Mouse (Mus musculus) hindbrain, embryonic 15.5 days (tissue): ENCODE data around the gene Elp5. TPM values are rescaled to one million over a fixed set of nuclear protein-coding genes. Genes with fewer than 3 reads are reported as not detected.
"Not testable (repeated sequence)": the region's sequence is repeated elsewhere in the genome, so short reads cannot be mapped to it uniquely, and the experiment has no call there.

Experiments
- ATAC-seq: fragments of 200-750 bp; cut with Nextera tagmentation; 2 replicates; pipeline ENCODE4 v1.8.0; 2017; ENCODE audit warnings: low read depth, moderate number of reproducible peaks, moderate TSS enrichment; ENCODE audit not compliant: low FRiP score
- H3K27ac ChIP-seq: fragments of 300-500 bp; sonication (generic); replicated peaks from 2 replicates; pipeline ENCODE4 v1.5.1; 2015; ENCODE audit warnings: mild to moderate bottlenecking, inconsistent platforms
- H3K27me3 ChIP-seq: fragments of 300-500 bp; sonication (generic); 2 replicates; pipeline ENCODE4 v1.6.1; 2015; ENCODE audit warnings: control low read depth, inconsistent platforms
- H3K36me3 ChIP-seq: fragments of 300-500 bp; sonication (generic); 2 replicates; pipeline ENCODE4 v1.6.1; 2015; ENCODE audit warnings: control low read depth, inconsistent platforms
- H3K4me1 ChIP-seq: fragments of 300-500 bp; sonication (generic); replicated peaks from 2 replicates; pipeline ENCODE4 v1.6.1; 2015; ENCODE audit warnings: control low read depth, inconsistent platforms
- H3K4me2 ChIP-seq: fragments of 300-500 bp; sonication (generic); 2 replicates; pipeline ENCODE4 v1.6.1; 2015; ENCODE audit warnings: moderate library complexity, mild to moderate bottlenecking, inconsistent platforms
- H3K4me3 ChIP-seq: fragments of 300-500 bp; sonication (generic); 2 replicates; pipeline ENCODE4 v1.5.1; 2015; ENCODE audit warnings: mild to moderate bottlenecking, inconsistent platforms
- H3K9ac ChIP-seq: fragments of 300-500 bp; sonication (generic); 2 replicates; pipeline ENCODE4 v1.6.1; 2015; ENCODE audit warnings: inconsistent platforms
- H3K9me3 ChIP-seq: fragments of 300-500 bp; sonication (generic); 2 replicates; pipeline ENCODE4 v1.6.1; 2016; ENCODE audit warnings: control low read depth, inconsistent platforms
- WGBS: fragments of 180-500 bp; shearing (Covaris S2); methylation state at CpG from one replicate; pipeline ENCODE4 v1.1.7; 2015; 5-methylcytosine and 5-hydroxymethylcytosine counted together
- polyA plus RNA-seq: library from polyadenylated mRNA; unstranded; fragments of >200 nt; fragmentation: Nextera tagmentation; extraction: Ambion mirVana; gene quantifications from 2 replicates; pipeline ENCODE4 v1.2.1, GENCODE M21; 2015

The Elp5 gene
- polyA plus RNA-seq, 1 experiment from 2014 or later, result 174 TPM

GRCm38 (mm10) chr11:69937385-69937784 is 44.9 kb downstream of the Elp5 start:
- Histone ChIP-seq H3K9ac (no peak overlapping the region), H3K9me3 (no peaks in the 10 kb centered on the region), H3K4me1 (peaks cover 28% of the 10 kb centered on the region), H3K4me2 (0 out of 2 replicates have a peak overlapping the region, but pooled peaks have one; percentile 100), H3K4me3 (no peak overlapping the region), H3K36me3 (no peaks in the 10 kb centered on the region), H3K27me3 (peaks cover 25% of the 10 kb centered on the region), H3K27ac (no peak overlapping the region)
- no peak for ATAC-seq
- 44% methylated on average over 4 of the region's 4 CpGs for WGBS

GRCm38 (mm10) chr11:69936714-69937347 is 45.5 kb downstream of the Elp5 start:
- Histone ChIP-seq H3K9ac (peak overlapping the region; percentile 56; the same call in 1 of the 2 replicates), H3K27ac (no peak overlapping the region), H3K36me3 (no peaks in the 10 kb centered on the region), H3K9me3 (no peaks in the 10 kb centered on the region), H3K27me3 (peaks cover 25% of the 10 kb centered on the region), H3K4me2 (peak overlapping the region; percentile 100), H3K4me1 (peaks cover 28% of the 10 kb centered on the region), H3K4me3 (peak overlapping the region; percentile 69)
- 46% methylated on average over 9 of the region's 9 CpGs for WGBS
- no peak for ATAC-seq

DNA sequence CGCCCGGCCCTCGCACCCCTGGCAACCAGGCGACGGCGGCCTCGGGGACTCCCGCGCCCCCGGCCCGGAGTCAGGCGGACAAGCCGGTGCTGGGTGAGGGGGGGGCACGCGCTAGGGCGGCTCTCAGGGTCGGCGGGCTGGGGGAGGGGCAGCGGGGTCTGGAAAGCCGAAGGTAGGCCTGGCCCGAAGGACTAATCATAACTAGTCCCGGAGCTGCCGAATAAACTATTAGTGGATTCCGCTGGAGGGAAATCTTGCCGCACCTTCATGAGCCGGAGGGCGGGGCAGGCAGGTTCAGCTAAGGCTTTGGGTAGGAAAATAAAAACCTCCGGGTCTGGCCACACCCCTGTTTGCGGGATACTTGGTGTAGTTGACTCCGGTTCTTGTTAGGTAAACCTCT is 46.2 kb downstream of the Elp5 start:
- Histone ChIP-seq H3K27ac (no peak overlapping the region), H3K4me3 (peak overlapping the region; percentile 69), H3K4me1 (peaks cover 28% of the 10 kb centered on the region), H3K9me3 (no peaks in the 10 kb centered on the region), H3K9ac (peak overlapping the region; percentile 56), H3K36me3 (no peaks in the 10 kb centered on the region), H3K4me2 (peak overlapping the region; percentile 100), H3K27me3 (peaks cover 25% of the 10 kb centered on the region)
- WGBS, result 3% methylated on average over 27 of the region's 30 CpGs
- ATAC-seq, result no peak; the same call in 1 of the 2 replicates

GRCm38 (mm10) chr11:69935137-69935879 is 47.0 kb downstream of the Elp5 start, which contains the start of gene Ybx2:
Ybx2 (plus strand) TSS chr11:69935796.
- peak; percentile 96 for ATAC-seq
- peak within 1 kb of the TSS; percentile 100 for H3K4me2 ChIP-seq
- H3K4me1 ChIP-seq, result peaks cover 28% of the 10 kb centered on the region
- H3K27me3 ChIP-seq, result peaks cover 25% of the 10 kb centered on the region
- H3K9ac ChIP-seq, result peak within 1 kb of the TSS; percentile 56
- no peaks in the 10 kb centered on the region for H3K36me3 ChIP-seq
- 1% methylated on average over 54 of the region's 62 CpGs for WGBS
- H3K4me3 ChIP-seq, result peak within 1 kb of the TSS; percentile 69
- no peak within 1 kb of the TSS for H3K27ac ChIP-seq
- no peaks in the 10 kb centered on the region for H3K9me3 ChIP-seq

- no peak for ATAC-seq
- H3K27me3 ChIP-seq, result peaks cover 25% of the 10 kb centered on the region
- no peak overlapping the region for H3K27ac ChIP-seq
- H3K9ac ChIP-seq, result no peak overlapping the region
- WGBS, result 21% methylated on average over 6 of the region's 6 CpGs
- H3K9me3 ChIP-seq, result no peaks in the 10 kb centered on the region
- no peaks in the 10 kb centered on the region for H3K36me3 ChIP-seq
- H3K4me3 ChIP-seq, result no peak overlapping the region
- H3K4me1 ChIP-seq, result peaks cover 28% of the 10 kb centered on the region
- H3K4me2 ChIP-seq, result peak overlapping the region; percentile 100
Observed at GRCm38 (mm10) chr11:69934681-69935080, 47.6 kb downstream of the Elp5 start.

GRCm38 (mm10) chr11:69934169-69934568 is 48.1 kb downstream of the Elp5 start:
- no peak overlapping the region for H3K9ac ChIP-seq
- H3K27ac ChIP-seq, result no peak overlapping the region
- H3K27me3 ChIP-seq, result peaks cover 22% of the 10 kb centered on the region
- H3K9me3 ChIP-seq, result no peaks in the 10 kb centered on the region
- ATAC-seq, result no peak
- H3K4me1 ChIP-seq, result peaks cover 28% of the 10 kb centered on the region
- under 1% methylated on average over 18 of the region's 18 CpGs for WGBS
- H3K4me3 ChIP-seq, result peak overlapping the region; percentile 14; the same call in 1 of the 2 replicates
- H3K36me3 ChIP-seq, result no peaks in the 10 kb centered on the region
- H3K4me2 ChIP-seq, result peak overlapping the region; percentile 48

GRCm38 (mm10) chr11:69933066-69933465 is 49.3 kb downstream of the Elp5 start:
- H3K4me3 ChIP-seq, result no peak overlapping the region
- H3K27ac ChIP-seq, result no peak overlapping the region
- H3K4me1 ChIP-seq, result peaks cover 28% of the 10 kb centered on the region
- no peaks in the 10 kb centered on the region for H3K9me3 ChIP-seq
- no peak overlapping the region for H3K9ac ChIP-seq
- WGBS, result 82% methylated on average over 4 of the region's 4 CpGs
- no peak overlapping the region for H3K4me2 ChIP-seq
- ATAC-seq, result no peak
- peaks cover 16% of the 10 kb centered on the region for H3K27me3 ChIP-seq
- no peaks in the 10 kb centered on the region for H3K36me3 ChIP-seq

DNA sequence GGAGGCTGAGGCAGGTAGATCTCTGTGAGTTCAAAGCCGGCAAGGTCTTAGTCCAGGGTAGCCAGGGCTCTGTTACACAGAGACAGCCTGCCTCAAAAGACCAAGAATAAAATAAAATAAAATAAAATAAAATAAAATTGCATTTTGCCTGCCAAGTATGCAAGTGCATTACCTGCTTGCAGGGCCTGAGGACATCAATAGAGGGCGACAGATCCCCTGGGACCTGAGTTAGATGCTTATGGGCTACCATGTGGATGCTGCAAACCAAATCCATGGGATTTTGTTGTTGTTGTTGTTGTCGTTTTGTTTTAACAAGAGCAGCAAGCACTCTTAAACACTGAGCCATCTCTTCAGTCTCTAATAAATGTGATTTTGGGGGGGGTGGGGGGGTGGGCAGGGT is 50.1 kb downstream of the Elp5 start:
- Histone ChIP-seq H3K4me3 (no peak overlapping the region), H3K36me3 (no peaks in the 10 kb centered on the region), H3K27me3 (peaks cover 8% of the 10 kb centered on the region), H3K4me2 (no peak overlapping the region), H3K9ac (no peak overlapping the region), H3K27ac (no peak overlapping the region), H3K9me3 (no peaks in the 10 kb centered on the region), H3K4me1 (peaks cover 28% of the 10 kb centered on the region)
- no peak for ATAC-seq
- WGBS, result 42% methylated on average over 3 of the region's 3 CpGs

DNA sequence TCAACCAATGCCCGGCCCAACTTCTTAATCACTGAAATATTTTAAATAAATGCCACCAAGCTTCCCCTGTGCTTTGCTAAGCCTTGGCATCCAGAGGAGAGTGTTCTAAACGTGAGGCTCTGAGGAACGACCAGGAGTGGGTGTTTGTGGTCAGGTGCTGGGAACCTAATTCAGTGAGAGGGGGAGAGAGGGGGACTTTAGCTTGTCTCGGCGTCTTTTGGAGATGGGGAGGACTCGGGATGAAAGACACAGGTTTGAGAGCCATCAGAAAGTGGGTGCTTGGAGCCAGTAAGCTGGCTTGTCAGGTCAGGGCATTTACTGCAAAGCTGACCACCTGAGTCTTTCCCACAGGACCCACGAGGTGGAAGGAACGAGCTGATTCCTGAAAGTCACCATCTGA is 50.5 kb downstream of the Elp5 start:
- H3K9ac ChIP-seq, result no peak overlapping the region
- WGBS, result 78% methylated on average over 8 of the region's 8 CpGs
- no peak for ATAC-seq

DNA sequence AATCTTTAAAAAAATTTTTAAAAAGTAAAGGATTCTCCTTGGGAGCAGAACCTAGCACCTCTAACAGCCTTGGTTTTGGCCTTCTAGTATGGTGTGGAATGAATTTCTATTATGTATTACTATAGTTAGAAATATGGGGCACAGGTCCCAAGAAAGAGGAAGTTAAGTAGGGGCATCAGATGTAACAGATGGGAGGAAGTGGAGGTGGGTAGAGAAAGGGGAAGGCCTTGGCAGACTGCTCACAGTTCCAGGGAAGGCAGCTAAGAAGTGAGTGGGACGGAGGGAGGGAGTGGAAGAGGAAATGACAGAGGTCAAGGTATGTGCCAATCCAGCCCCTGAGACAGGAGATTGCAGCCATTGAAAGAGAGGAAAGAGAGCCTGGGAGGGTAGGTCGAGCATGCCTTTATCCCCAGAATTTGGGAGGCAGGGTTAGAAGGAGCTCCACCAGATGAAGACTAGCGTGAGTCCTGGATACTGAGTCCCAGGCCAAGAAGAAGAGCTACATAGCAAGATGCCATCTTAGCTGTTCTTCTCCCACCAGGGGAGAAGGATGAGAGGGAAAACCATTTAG is 51.3 kb downstream of the Elp5 start:
- H3K27ac ChIP-seq, result no peak overlapping the region
- H3K9ac ChIP-seq, result no peak overlapping the region
- no peak overlapping the region for H3K4me3 ChIP-seq
- H3K4me2 ChIP-seq, result no peak overlapping the region
- peaks cover 18% of the 10 kb centered on the region for H3K4me1 ChIP-seq
- ATAC-seq, result no peak
- no peaks in the 10 kb centered on the region for H3K36me3 ChIP-seq
- no peaks in the 10 kb centered on the region for H3K9me3 ChIP-seq
- 75% methylated on average over 3 of the region's 3 CpGs for WGBS
- 0 out of 2 replicates have a peak, but pooled peaks cover 2% of the 10 kb centered on the region for H3K27me3 ChIP-seq

More for the DNA sequence above, 50.5 kb downstream of the Elp5 start:
- Histone ChIP-seq H3K27ac (no peak overlapping the region), H3K36me3 (no peaks in the 10 kb centered on the region), H3K27me3 (peaks cover 3% of the 10 kb centered on the region), H3K4me2 (no peak overlapping the region), H3K4me1 (peaks cover 25% of the 10 kb centered on the region), H3K4me3 (no peak overlapping the region), H3K9me3 (no peaks in the 10 kb centered on the region)

DNA sequence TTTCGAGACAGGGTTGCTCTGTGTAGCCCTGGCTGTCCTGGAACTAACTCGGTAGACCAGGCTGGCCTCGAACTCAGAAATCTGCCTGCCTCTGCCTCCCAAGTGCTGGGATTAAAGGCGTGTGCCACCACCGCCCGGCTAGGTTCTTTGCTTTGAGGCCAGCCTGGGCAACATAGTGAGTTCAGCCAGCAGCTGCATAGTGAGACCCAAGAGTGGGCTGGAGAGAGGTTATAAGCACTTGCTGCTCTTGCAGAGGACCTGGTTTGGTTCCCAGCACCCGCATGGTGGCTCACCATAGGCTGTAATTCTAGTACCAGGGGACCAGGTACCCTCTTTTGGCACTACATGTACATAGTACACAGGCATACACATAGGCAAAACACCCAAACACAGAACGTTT is 52.1 kb downstream of the Elp5 start:
- not testable (repeated sequence) for H3K9ac ChIP-seq, H3K9me3 ChIP-seq, H3K27ac ChIP-seq, H3K27me3 ChIP-seq, H3K4me3 ChIP-seq, ATAC-seq, H3K4me2 ChIP-seq, H3K36me3 ChIP-seq
- WGBS, result 87% methylated on average over 8 of the region's 8 CpGs
- peaks cover 11% of the 10 kb centered on the region for H3K4me1 ChIP-seq

DNA sequence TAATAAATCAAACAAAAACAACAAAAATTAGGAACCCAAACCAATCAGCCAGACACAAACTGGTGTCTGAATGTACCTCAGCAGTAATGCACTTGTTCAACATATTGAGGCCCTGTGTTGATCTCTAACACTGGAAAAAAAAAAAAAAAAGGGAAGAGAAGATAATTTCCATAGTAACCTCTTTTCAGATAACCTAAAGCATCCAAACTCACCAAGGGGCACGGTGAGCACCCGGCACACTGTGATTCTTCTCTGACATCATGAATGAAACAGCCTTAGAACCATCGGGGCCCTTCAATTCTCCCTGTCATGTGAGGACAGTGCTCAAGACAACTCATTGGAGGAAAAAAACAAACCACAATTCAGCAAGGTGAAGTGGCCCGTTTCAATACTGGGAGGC is 52.6 kb downstream of the Elp5 start:
- no peaks in the 10 kb centered on the region for H3K36me3 ChIP-seq
- no peak for ATAC-seq
- H3K9me3 ChIP-seq, result no peaks in the 10 kb centered on the region
- no peaks in the 10 kb centered on the region for H3K27me3 ChIP-seq
- H3K4me1 ChIP-seq, result peaks cover 7% of the 10 kb centered on the region
- H3K27ac ChIP-seq, result no peak overlapping the region
- no peak overlapping the region for H3K4me3 ChIP-seq
- WGBS, result 87% methylated on average over 4 of the region's 4 CpGs
- H3K4me2 ChIP-seq, result no peak overlapping the region
- no peak overlapping the region for H3K9ac ChIP-seq
